Mouse (Mus musculus) heart, adult 2 months (tissue): ENCODE measurements around the gene Rtn3. TPM values are rescaled to one million over a fixed set of nuclear protein-coding genes. Genes with fewer than 3 reads are reported as not detected.

Source experiments
- DNase-seq, 2 experiments: peaks; one replicate each; pipeline ENCODE4 v3.0.0; 2021
- H3K27ac ChIP-seq: fragments of 200-600 bp; 2 replicates; pipeline ENCODE4 v1.8.1; 2022
- H3K27me3 ChIP-seq: fragments of 200-500 bp; 2 replicates; pipeline ENCODE4 v1.6.1; 2012; ENCODE audit warnings: mild to moderate bottlenecking, low read length, inconsistent platforms, mixed read lengths; ENCODE audit not compliant: control insufficient read depth, insufficient read depth
- H3K36me3 ChIP-seq: fragments of 200-500 bp; 2 replicates; pipeline ENCODE4 v1.6.1; 2012; ENCODE audit warnings: low read length, inconsistent platforms; ENCODE audit not compliant: control insufficient read depth, insufficient read depth
- H3K4me1 ChIP-seq: fragments of 200-500 bp; 2 replicates; pipeline ENCODE4 v1.6.1; 2011; ENCODE audit warnings: low read length; ENCODE audit not compliant: control insufficient read depth, insufficient read depth
- H3K4me3 ChIP-seq: fragments of 200-600 bp; 2 replicates; pipeline ENCODE4 v1.8.1; 2022
- H3K79me2 ChIP-seq: fragments of 200-500 bp; replicated peaks from 2 replicates; pipeline ENCODE4 v1.6.1; 2012; ENCODE audit warnings: mild to moderate bottlenecking, inconsistent platforms, low read length, moderate library complexity, mixed read lengths; ENCODE audit not compliant: control insufficient read depth, insufficient read depth
- H3K9ac ChIP-seq: fragments of 200-500 bp; 2 replicates; pipeline ENCODE4 v1.6.1; 2012; ENCODE audit warnings: low read depth, mild to moderate bottlenecking, control low read depth, inconsistent platforms, low read length, mixed read lengths
- CTCF ChIP-seq: fragments of 200-600 bp; IDR thresholded peaks from 2 replicates; pipeline ENCODE4 v1.8.1; 2022; ENCODE audit warnings: antibody characterized with exemption, mild to moderate bottlenecking, moderate library complexity
- EP300 ChIP-seq: fragments of 200-500 bp; IDR thresholded peaks from 2 replicates; pipeline ENCODE4 v1.6.1; 2011; ENCODE audit warnings: low read depth, low read length, control low read depth; ENCODE audit not compliant: insufficient read depth
- POLR2A ChIP-seq: fragments of 200-500 bp; IDR thresholded peaks from 2 replicates; pipeline ENCODE4 v1.6.1; 2011; ENCODE audit warnings: mild to moderate bottlenecking, low read depth, low read length, control low read depth; ENCODE audit not compliant: insufficient read depth
- WGBS: fragments of 180-500 bp; shearing (Covaris S2); methylation state at CpG from one replicate; pipeline ENCODE4 v1.1.7; 2018; 5-methylcytosine and 5-hydroxymethylcytosine counted together
- intact Hi-C: fragments of 180-260 bp; cut with DNase I; formaldehyde crosslinking; loops from one replicate; pipeline ENCODE4 v1.15.1; 2025
- polyA plus RNA-seq: library from polyadenylated mRNA; depleted of rRNA; stranded (reverse); fragments of >200 nt; gene quantifications from 2 replicates; pipeline ENCODE4 v1.2.3, GENCODE M21; 2012
- total RNA-seq, 2 experiments: library from RNA; stranded (reverse); gene quantifications; 2 replicates each; pipeline ENCODE4 v1.2.3; 2021

Gene Rtn3
- total and polyA plus RNA-seq, 3 experiments = 58.2 to 75.4 (median 71.8) TPM

GRCm38 (mm10) chr19:7493352-7494186 is 10.5 kb upstream of the Rtn3 start, which contains the start of gene Atl3:
Atl3 (plus strand) TSS chr19:7494040.
- intact Hi-C loops = loop anchor here (1.0 kb wide), 1 partner anchor 10 kb away; the partner anchor contains the start of gene Rtn3
- 27% methylated on average over 31 of the region's 31 CpGs for WGBS
- H3K27me3 ChIP-seq = no peaks in the 10 kb centered on the region
- TF ChIP-seq EP300 = no peak
- peak within 1 kb of the TSS; percentile 74 for H3K4me3 ChIP-seq
- H3K36me3 ChIP-seq = no peaks in the 10 kb centered on the region
- H3K9ac ChIP-seq = peak within 1 kb of the TSS; percentile 82
- no peaks in the 10 kb centered on the region for H3K79me2 ChIP-seq
- DNase-seq = peak in 1 of 2 experiments; percentile 14
- H3K27ac ChIP-seq = peak within 1 kb of the TSS; percentile 96
- H3K4me1 ChIP-seq = peaks cover 2% of the 10 kb centered on the region

DNA sequence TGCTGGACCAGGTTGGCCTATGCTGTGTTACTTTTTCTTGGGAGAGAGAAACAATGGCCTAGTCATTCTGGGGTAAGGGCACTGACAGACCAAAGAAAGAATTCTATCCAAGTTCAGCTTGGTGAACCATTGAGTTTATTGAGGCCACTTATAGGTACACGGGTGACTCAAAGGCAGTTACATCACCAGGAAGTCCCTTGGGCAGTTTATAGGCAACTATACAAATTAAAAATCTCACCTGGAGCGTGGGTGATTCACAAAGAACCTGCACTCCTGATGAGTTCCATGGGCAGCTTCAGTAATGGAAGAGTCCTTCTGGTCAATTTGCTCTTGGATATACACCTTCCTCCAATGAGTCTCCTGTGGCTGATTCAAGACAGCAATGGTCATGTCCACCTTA is 9.6 kb upstream of the Rtn3 start:
- intact Hi-C loops = no loop called here
- TF ChIP-seq POLR2A (no peak), CTCF (no peak), EP300 (no peak)
- Histone ChIP-seq H3K4me3 (no peak overlapping the region), H3K9ac (no peak overlapping the region), H3K27me3 (no peaks in the 10 kb centered on the region), H3K4me1 (peaks cover 4% of the 10 kb centered on the region), H3K36me3 (no peaks in the 10 kb centered on the region), H3K79me2 (no peaks in the 10 kb centered on the region), H3K27ac (no peak overlapping the region)
- WGBS = 97% methylated on average over 2 of the region's 2 CpGs
- no peak for DNase-seq

DNA sequence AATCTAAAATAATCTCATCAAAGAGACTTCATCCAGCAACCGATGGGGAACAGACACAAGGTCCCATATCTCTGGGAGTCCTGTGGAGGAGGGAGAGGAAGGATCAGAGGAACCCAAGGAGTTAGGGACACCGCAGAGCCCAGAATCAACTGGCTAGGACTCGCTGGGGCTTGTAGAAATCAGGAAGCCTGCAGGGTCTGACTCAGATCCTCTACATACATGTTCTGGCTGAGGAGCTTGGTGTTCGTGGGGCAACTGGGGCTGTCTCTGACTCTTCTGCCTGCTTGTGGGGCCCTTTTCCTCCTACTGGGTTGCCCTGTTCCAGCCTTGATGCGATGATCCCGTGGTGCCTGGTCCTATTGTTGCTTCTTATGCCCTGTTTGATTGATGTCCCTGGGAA is 8.9 kb upstream of the Rtn3 start:
- intact Hi-C loops = no loop called here
- WGBS = 86% methylated on average over 6 of the region's 6 CpGs
- Histone ChIP-seq H3K27ac (no peak overlapping the region), H3K4me3 (no peak overlapping the region), H3K4me1 (peaks cover 4% of the 10 kb centered on the region), H3K9ac (no peak overlapping the region), H3K36me3 (no peaks in the 10 kb centered on the region), H3K27me3 (no peaks in the 10 kb centered on the region), H3K79me2 (no peaks in the 10 kb centered on the region)
- TF ChIP-seq POLR2A (no peak), EP300 (no peak), CTCF (no peak)
- no peak for DNase-seq

- peak in 1 of 2 experiments; percentile 24 for DNase-seq
- intact Hi-C loops = no loop called here
- H3K79me2 ChIP-seq = no peaks in the 10 kb centered on the region
- H3K27ac ChIP-seq = no peak overlapping the region
- 54% methylated on average over 8 of the region's 8 CpGs for WGBS
- no peak overlapping the region for H3K9ac ChIP-seq
- peaks cover 3% of the 10 kb centered on the region for H3K4me1 ChIP-seq
- no peaks in the 10 kb centered on the region for H3K36me3 ChIP-seq
- no peaks in the 10 kb centered on the region for H3K27me3 ChIP-seq
- H3K4me3 ChIP-seq = no peak overlapping the region
- TF ChIP-seq POLR2A (no peak), EP300 (no peak), CTCF (no peak)
Observed at GRCm38 (mm10) chr19:7487680-7488079, 4.6 kb upstream of the Rtn3 start.

DNA sequence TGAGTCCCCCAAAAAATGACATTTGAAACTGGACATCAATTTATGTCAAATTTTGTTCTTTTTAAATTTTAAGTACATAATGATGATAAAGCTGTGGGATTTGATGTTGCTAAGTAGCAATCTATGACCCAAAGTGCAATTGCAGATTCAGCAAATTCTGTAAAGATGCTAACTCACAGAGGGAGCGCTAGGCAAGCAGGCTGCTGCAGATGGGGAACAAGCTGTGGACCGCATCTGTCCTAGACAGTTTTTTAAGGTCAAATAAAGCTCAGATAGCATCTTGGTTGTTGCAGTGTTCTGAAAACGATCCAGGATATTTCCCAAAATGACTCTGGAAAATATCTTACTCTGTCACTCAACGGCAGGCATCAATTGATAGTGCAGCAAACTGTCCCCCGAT is 995 bp upstream of the Rtn3 start:
- Histone ChIP-seq H3K36me3 (peaks cover 10% of the 10 kb centered on the region), H3K4me3 (peak overlapping the region; percentile 61), H3K27ac (peak overlapping the region; percentile 98), H3K27me3 (no peaks in the 10 kb centered on the region), H3K4me1 (peaks cover 7% of the 10 kb centered on the region), H3K79me2 (peaks cover 2% of the 10 kb centered on the region; the same call in 1 of the 2 replicates), H3K9ac (no peak overlapping the region)
- TF ChIP-seq EP300 (no peak), CTCF (no peak), POLR2A (no peak)
- no peak for DNase-seq
- WGBS = 35% methylated on average over 5 of the region's 5 CpGs
- intact Hi-C loops = loop anchor here (5.0 kb wide), 1 partner anchor 42 kb away; no protein-coding TSS in a partner anchor

- Histone ChIP-seq H3K27ac (peak overlapping the region; percentile 98), H3K4me1 (peaks cover 7% of the 10 kb centered on the region), H3K79me2 (peaks cover 2% of the 10 kb centered on the region; the same call in 1 of the 2 replicates), H3K4me3 (peak overlapping the region; percentile 61), H3K9ac (peak overlapping the region; percentile 46; the same call in 1 of the 2 replicates), H3K27me3 (no peaks in the 10 kb centered on the region), H3K36me3 (peaks cover 13% of the 10 kb centered on the region)
- under 1% methylated on average over 6 of the region's 6 CpGs for WGBS
- no peak for TF ChIP-seq EP300
- TF ChIP-seq CTCF = peak; percentile 38
- TF ChIP-seq POLR2A = no peak
- no peak for DNase-seq
- intact Hi-C loops = loop anchor here (1.0 to 5.0 kb wide), 2 partner anchors 11 to 41 kb away; partner anchors contain the start of gene Atl3
Observed at GRCm38 (mm10) chr19:7483512-7483882, 416 bp upstream of the Rtn3 start.
